Mouse (Mus musculus) embryo, embryonic 10.5 days (tissue): ENCODE measurements around the gene Utp11.
A peak's percentile ranks its signal among the peaks of the same experiment; 100 is the strongest.

Experiments used
- DNase-seq: peaks from one replicate; pipeline ENCODE4 v3.0.0-alpha.2; 2015; ENCODE audit warnings: low spot score

Gene Utp11

GRCm38 (mm10) chr4:124672347-124673320 lies 20.8 kb downstream of the Utp11 start:
- peak; percentile 40 for DNase-seq

- no peak for DNase-seq
Measured at GRCm38 (mm10) chr4:124671583-124671982, 21.8 kb downstream of the Utp11 start.

DNA sequence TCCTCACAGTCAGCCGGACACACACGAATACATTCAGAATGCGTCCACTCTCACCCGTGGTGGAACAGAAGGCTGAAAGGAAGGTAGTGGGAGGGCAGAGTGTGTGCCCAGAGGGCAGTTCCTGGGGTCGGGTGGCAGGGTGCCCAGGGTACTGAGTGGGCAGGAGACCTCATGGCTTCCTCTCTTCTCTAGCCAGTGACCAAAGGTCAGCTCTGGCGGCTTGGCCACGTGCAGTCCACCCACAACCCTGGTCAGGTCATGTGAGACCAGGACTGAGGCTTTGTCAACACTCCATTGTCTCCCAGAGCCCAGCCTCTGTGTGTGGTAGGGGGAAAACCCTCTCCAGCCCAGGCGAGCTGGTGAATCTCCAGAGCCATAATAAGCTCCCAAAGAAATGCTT lies 23.2 kb downstream of the Utp11 start:
- DNase-seq: no peak

GRCm38 (mm10) chr4:124668078-124668477 lies 25.3 kb downstream of the Utp11 start:
- peak; percentile 77 for DNase-seq

GRCm38 (mm10) chr4:124667476-124668033 lies 25.8 kb downstream of the Utp11 start:
- DNase-seq: no peak

- DNase-seq: no peak
Measured at GRCm38 (mm10) chr4:124664604-124665003, 28.8 kb downstream of the Utp11 start.

DNA sequence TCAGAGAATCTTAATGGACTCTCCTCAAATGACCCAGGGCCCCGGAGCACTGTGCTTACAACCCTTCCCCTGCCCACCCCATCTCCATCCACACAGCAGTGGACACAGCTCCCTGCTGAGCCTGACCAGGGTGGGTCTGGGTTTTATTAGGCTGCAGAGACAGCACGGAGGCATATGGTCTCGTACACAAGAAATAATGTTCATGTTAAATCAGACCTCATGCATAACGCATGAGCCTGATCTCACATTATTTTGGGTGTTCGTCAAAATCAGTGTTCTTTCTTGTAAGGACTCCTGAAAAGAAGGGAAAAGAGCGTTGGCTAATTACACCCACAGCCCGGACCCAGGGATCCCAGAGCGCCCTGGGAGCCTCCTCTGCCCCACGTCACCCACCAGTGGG lies 29.2 kb downstream of the Utp11 start:
- no peak for DNase-seq

DNA sequence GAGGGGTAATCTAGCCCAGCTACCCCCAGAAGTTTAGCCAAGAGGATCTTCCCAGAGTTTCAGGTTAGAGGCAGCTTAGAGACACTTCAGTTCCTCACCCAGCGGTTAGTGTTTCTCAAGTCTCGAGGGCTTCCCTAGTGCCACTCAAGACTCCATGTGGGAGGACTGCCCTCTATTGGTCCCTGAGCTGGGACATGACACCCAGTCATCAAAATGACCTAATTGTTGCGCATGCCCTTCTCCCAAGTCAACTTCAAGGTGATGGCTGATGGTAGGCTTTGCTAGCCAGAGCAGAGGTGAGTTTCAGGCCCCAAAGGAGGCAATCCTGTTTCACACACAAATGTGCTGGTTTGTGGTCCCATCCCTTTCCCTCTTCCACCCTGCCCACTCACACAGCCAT lies 30.4 kb downstream of the Utp11 start:
- DNase-seq: peak; percentile 48

- DNase-seq: no peak
Measured at GRCm38 (mm10) chr4:124660603-124661002, 32.8 kb downstream of the Utp11 start.

GRCm38 (mm10) chr4:124659251-124660217 lies 33.9 kb downstream of the Utp11 start:
- peak; percentile 40 for DNase-seq

DNA sequence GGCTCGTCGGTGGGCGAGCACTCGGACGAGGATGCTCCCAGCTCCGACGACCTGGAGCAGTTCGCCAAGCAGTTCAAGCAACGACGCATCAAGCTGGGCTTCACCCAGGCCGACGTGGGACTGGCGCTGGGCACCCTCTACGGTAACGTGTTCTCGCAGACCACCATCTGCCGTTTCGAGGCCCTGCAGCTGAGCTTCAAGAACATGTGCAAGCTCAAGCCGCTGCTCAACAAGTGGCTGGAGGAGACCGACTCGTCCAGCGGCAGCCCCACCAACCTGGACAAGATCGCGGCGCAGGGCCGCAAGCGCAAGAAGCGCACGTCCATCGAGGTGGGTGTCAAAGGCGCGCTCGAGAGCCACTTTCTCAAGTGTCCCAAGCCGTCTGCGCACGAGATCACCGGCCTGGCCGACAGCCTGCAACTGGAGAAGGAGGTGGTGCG lies 35.0 kb downstream of the Utp11 start:
- DNase-seq: peak; percentile 63

DNA sequence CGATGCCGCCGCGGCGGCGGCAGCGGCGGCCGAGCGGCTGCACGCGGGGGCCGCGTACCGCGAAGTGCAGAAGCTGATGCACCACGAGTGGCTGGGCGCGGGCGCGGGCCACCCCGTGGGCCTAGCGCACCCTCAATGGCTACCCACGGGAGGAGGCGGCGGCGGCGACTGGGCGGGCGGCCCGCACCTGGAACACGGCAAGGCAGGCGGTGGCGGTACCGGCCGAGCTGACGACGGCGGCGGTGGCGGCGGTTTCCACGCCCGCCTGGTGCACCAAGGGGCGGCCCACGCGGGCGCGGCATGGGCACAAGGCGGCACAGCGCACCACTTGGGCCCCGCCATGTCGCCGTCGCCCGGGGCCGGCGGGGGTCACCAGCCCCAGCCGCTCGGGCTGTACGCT lies 35.6 kb downstream of the Utp11 start:
- DNase-seq: no peak

DNA sequence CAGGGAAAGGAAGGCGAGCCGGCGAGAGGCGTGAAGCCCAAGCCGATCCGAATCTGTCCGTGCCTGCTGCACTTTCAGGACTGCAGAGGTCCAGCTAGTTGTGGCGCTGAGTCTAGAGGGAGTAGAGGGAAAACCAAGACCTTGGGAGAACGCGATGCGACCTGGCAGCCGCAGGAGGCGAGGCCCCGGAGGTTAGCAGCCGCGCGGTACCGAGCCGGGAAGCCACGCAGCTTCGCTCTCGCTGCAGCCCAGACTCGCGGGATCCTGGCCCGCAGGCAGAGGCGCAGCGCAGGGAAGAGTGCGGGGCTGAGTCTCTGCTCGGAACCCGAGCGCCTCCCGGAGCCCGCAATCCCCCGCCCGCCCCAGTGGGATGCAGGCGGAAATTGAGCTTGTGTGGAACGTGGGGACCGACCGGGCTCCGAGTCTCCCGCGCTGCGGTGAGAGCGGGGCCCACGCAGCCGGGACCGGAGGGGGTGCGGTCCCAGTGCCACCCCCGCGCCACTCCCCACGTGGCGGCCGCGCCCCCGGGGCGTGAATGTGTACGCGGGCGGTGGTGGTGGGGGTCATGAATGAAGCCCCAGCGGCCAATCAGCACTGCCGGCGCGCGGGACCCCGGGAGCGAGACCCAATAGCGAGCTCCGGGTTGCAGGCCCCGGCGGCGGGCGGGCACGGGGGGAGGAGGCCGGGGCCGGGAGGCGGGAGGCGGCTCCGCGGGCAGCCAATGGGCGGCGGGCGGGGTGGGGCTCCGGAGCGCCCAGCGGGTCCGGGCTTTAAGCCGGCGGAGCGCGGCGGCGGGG lies 36.3 kb downstream of the Utp11 start:
- DNase-seq: peak; percentile 89

DNA sequence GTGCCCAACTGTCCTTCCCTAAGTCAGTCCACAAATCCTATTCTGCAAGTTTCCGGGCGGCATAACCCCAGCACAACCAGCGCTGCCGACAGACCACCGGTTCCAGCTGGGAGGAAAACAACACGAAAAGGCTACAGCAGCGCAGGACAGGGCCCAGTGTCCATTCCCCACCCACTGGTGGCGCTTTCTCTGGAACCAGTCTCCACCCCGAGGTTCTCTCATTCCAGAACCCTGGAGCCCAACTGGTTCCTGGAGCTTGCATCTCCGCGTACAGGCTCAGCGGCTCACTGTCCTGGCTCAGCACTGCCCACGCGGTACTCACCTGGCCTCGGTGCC lies 36.9 kb downstream of the Utp11 start, which contains the start of gene Pou3f1:
Pou3f1 (plus strand) TSS at position 290 of the 336 bp plus-strand sequence.
- DNase-seq: no peak

GRCm38 (mm10) chr4:124652886-124653285 lies 40.5 kb downstream of the Utp11 start:
- peak; percentile 80 for DNase-seq

DNA sequence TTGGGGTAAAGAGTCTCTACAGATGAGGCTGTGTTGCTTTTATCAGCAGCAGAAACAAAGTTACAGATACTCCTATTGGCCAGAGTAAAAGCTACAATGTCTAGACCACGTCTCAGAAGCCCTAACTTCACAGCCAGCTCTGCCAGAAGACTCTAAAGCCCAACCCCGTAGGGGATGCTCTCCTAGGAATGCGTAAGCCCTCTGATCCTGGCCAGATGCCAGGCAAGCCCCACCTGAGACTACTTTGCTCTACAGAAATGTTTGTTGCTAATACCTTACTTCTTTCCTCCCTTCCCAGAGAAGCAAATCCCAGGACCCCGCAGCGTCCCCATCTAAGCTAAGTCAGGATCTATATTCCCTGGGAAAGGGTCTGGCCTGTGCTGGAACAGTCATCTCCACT lies 45.5 kb downstream of the Utp11 start:
- no peak for DNase-seq

DNA sequence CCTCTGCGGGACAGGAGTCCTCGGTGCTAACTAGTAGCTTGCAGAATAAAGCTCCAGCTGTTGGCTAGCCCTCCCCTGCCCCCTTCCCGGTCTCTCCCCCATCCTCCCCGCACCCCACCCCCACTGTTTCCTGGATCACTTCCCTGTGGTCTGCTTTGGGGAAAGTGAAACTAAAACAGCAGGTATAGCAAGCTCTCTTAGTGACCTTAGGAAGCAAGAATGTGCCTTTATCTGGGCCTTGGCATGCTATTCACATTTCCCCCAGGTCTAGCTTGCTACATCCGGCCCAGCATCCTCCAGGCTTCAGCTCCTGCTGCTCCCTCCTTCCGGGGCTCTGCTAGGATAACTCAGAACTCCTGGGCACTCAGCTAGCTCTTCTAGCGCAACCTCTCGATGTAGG lies 46.8 kb downstream of the Utp11 start:
- DNase-seq: no peak

GRCm38 (mm10) chr4:124644974-124645433 lies 48.4 kb downstream of the Utp11 start:
- no peak for DNase-seq

GRCm38 (mm10) chr4:124643859-124644258 lies 49.5 kb downstream of the Utp11 start:
- DNase-seq: no peak

- no peak for DNase-seq
Measured at GRCm38 (mm10) chr4:124639715-124640114, 53.7 kb downstream of the Utp11 start.

- peak; percentile 76 for DNase-seq
Measured at GRCm38 (mm10) chr4:124633281-124633680, 60.1 kb downstream of the Utp11 start.
